Mouse (Mus musculus) MEL (cell line): ENCODE measurements around the gene Alg5.

Source experiments
- CHD1 ChIP-seq: IDR thresholded peaks from 2 replicates; pipeline ENCODE4 v1.6.1; 2012; ENCODE audit warnings: low read depth, mild to moderate bottlenecking, inconsistent platforms, low read length, improper control_type of control experiment
- CTCF ChIP-seq, 3 experiments: IDR thresholded peaks in 2 of 3; conservative IDR thresholded peaks in 1 of 3; 2 replicates each; pipeline ENCODE4 v1.5.1; 2011 to 2012; ENCODE audit warnings: low read length in 3 of 3, low read depth in 2 of 3, mild to moderate bottlenecking in 2 of 3, improper control_type of control experiment in 1 of 3, inconsistent platforms in 1 of 3, mixed read lengths in 1 of 3, moderate library complexity in 1 of 3; ENCODE audit not compliant: control insufficient read depth in 1 of 3, insufficient read depth in 1 of 3, poor library complexity in 1 of 3, severe bottlenecking in 1 of 3
- E2F4 ChIP-seq: IDR thresholded peaks from 2 replicates; pipeline ENCODE4 v1.6.1; 2011; ENCODE audit warnings: low read depth, low read length, improper control_type of control experiment, borderline replicate concordance
- POLR2AphosphoS5 ChIP-seq: IDR thresholded peaks from 2 replicates; pipeline ENCODE4 v1.6.1; 2012; ENCODE audit warnings: low read depth, borderline replicate concordance, mild to moderate bottlenecking, inconsistent platforms, low read length, moderate library complexity, mixed read lengths
- SMC3 ChIP-seq: IDR thresholded peaks from 2 replicates; pipeline ENCODE4 v1.6.1; 2011; ENCODE audit warnings: low read depth, low read length, improper control_type of control experiment
- ZNF384 ChIP-seq: IDR thresholded peaks from 2 replicates; pipeline ENCODE4 v1.6.1; 2012; ENCODE audit warnings: low read depth, mild to moderate bottlenecking, inconsistent platforms, low read length, improper control_type of control experiment

DNA sequence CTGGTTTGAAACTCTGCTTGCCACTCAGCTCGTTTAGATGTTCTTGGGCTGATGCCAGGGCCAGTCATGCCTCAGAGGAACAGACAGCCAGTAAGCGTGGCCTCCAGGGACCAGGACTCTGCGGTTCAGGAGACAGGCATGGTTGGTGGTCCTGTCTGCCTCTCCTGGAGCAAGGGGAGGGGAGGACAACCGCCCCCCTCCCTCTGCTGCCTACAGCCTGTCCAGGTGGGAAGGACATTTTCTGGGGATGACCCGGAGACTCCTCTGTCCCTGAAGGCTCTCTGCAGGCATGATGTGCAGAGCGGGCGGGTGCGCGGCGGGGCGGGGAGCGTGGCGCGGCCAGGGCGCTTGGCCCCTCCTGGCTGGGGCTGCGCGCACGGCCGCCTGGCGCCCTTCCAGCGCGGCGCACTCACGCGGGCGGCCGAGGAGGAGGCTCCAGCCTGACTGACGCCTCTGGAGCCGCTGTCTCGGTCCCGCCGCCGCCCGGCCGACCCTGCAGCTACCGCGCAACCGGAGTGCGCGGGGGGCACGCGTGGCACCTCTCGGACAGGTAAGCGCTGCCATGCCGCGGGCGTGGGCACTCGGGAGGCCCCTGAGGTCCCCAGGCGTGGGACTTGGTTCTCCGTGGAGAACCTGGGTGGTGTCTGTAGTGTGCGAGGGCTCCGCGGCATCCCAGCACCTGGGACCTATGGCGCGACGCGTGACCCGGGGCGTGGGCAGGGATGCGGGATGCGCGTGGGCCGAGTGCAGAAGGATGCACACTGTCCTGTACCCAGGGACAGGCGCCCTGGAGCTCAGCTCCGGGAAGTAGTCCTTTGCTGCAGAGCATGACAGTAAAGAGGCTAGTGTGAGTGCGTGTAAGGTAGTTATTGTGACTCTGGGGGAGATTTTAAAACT is 20.1 kb downstream of the Alg5 start, which contains the start of gene Smad9:
- TF ChIP-seq CHD1 (no peak), CTCF (IDR thresholded peaks at IDR 0.05 in 2 of 3, conservative IDR thresholded peaks at IDR 0.05 in 1 of 3; ENCODE audit: control insufficient read depth in 1 of 3, insufficient read depth in 1 of 3, low read depth in 2 of 3, low read length in 3 of 3, poor library complexity in 1 of 3, severe bottlenecking in 1 of 3) (no peak), POLR2AphosphoS5 (no peak), E2F4 (no peak), SMC3 (no peak), ZNF384 (no peak)
